Mouse (Mus musculus): ENCODE measurements around the gene Arl8a. TPM values are rescaled to one million over a fixed set of nuclear protein-coding genes. Genes with fewer than 3 reads are reported as not detected.
A peak's percentile ranks its signal among the peaks of the same experiment; 100 is the strongest.

Arl8a gene
- polyA plus RNA-seq, 1 experiment from 2014 or later, result 42.9 TPM

DNA sequence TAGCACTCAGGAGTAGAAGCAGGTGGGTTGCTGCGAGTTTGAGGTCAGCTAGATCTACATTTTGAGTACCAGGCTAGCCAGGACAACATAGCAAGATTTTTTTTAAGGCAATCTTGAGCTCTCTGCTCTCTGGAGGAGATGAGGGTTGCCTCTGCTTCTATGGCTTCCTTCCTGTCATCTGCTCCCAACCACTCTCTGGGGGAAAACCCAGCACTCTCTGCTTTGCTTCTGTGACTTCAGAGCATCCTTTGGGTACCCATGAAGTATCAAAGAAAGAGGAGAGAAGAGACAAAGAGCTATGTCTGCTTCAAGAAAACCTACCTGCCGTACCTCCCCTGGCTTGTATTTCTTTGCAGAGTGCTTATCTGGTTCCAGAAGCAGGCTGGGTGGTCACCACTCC, 2.7 kb upstream of the Arl8a start:
- WGBS, result 76% methylated on average over 2 of the region's 2 CpGs
- ATAC-seq (ENCODE audit: low read depth), result no peak
- no peaks in the 10 kb centered on the region for H3K9me3 ChIP-seq (ENCODE audit: control insufficient read depth, low read length)
- H3K27me3 ChIP-seq (ENCODE audit: control insufficient read depth, insufficient read depth, low read depth, low read length), result no peaks in the 10 kb centered on the region
- H3K4me2 ChIP-seq (ENCODE audit: low read depth, low read length), result no peak overlapping the region
- no peak overlapping the region for H3K4me3 ChIP-seq (ENCODE audit: low read length)
- H3K27ac ChIP-seq (ENCODE audit: low read length), result no peak overlapping the region
- H3K4me1 ChIP-seq (replicated peaks; ENCODE audit: control insufficient read depth, insufficient read depth, low read length), result peaks cover 15% of the 10 kb centered on the region
- no peak overlapping the region for H3K9ac ChIP-seq (ENCODE audit: low read length)
- no peaks in the 10 kb centered on the region for H3K36me3 ChIP-seq (ENCODE audit: control insufficient read depth, insufficient read depth, low read length)

DNA sequence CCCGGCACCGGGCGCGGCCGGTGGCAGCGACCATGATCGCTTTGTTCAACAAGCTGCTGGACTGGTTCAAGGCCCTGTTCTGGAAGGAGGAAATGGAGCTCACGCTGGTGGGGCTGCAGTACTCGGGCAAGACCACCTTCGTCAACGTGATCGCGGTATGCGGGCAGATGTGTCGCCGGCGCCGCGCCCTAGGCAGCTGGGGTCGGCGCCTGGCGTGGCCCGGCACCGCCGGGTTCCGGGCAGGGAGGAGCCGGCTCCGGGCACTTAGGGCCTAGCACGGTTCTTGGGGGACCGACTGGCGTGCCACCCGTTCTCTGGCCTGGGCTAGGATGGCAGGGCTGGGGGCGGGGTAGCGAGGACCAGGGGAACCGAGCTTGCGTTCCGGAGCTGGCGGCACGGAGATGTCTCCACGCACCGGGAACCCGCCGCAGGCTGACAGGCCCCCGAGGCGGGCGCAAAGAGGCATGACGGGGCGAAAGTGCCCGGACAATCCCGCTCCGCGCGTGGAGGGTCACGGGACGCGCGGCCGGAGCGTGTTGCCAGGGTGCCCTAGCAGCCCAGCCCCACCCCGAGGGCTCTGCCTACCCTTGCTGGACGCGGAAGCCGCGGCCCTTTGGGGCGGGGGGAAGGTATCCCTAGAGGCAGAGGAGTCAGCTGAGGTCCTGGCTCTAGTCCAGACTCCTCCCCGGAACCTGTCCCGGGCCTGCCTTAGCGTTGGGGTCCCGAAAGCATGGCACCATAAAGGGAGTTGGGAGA, 500 bp downstream of the Arl8a start:
- H3K4me3 ChIP-seq (ENCODE audit: low read length), result peak overlapping the region; percentile 96
- H3K36me3 ChIP-seq (ENCODE audit: control insufficient read depth, insufficient read depth, low read length), result no peaks in the 10 kb centered on the region
- ATAC-seq (ENCODE audit: low read depth), result peak; percentile 72
- H3K9ac ChIP-seq (ENCODE audit: low read length), result peak overlapping the region; percentile 98
- peaks cover 15% of the 10 kb centered on the region for H3K4me1 ChIP-seq (replicated peaks; ENCODE audit: control insufficient read depth, insufficient read depth, low read length)
- peak overlapping the region; percentile 87 for H3K27ac ChIP-seq (ENCODE audit: low read length)
- H3K9me3 ChIP-seq (ENCODE audit: control insufficient read depth, low read length), result no peaks in the 10 kb centered on the region
- peak overlapping the region; percentile 87 for H3K4me2 ChIP-seq (ENCODE audit: low read depth, low read length)
- no peaks in the 10 kb centered on the region for H3K27me3 ChIP-seq (ENCODE audit: control insufficient read depth, insufficient read depth, low read depth, low read length)
- WGBS, result under 1% methylated on average over 53 of the region's 69 CpGs

DNA sequence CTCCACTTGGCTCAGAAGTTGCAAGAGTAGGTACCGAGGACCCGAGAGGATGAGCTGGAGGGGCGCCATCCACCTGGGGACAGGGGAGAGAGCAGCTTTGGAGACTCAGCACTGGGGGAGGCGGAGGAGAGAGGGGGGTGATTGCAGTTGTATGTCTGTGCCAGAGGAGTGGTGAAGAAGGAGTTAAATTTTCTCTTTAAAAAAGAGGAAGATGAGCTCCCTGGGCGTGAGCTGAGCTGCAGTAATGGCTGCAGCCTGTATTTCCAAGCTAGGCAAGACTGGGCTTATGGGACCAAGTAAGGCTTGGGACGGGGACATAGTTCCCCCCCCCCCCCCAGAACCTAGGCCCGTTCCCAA, 1.1 kb downstream of the Arl8a start:
- WGBS, result 5% methylated on average over 7 of the region's 7 CpGs
- ATAC-seq (ENCODE audit: low read depth), result no peak; the same call in 1 of the 2 replicates
- H3K27me3 ChIP-seq (ENCODE audit: control insufficient read depth, insufficient read depth, low read depth, low read length), result no peaks in the 10 kb centered on the region

DNA sequence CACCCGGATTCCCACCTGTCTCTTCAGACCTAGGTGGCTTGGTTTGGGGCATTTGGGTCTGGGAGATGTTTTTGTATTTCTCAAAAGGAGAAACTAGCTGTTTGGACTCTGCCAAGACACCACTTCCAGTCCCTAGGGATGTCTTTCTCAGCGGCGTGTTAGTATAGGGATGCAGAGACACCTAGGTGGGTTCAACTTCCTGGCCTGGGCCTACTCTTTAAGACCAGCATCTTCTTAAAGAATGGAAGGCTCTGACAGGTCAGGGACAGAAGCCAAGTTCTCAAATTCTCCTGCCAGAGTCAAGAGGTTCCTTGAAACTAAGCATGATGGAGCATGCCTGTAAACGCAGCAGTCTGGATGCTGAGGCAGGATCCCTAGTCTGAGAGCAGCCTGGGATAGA, 1.9 kb downstream of the Arl8a start:
- no peaks in the 10 kb centered on the region for H3K27me3 ChIP-seq (ENCODE audit: control insufficient read depth, insufficient read depth, low read depth, low read length)
- H3K4me3 ChIP-seq (ENCODE audit: low read length), result peak overlapping the region; percentile 96
- 59% methylated on average over 4 of the region's 4 CpGs for WGBS
- H3K27ac ChIP-seq (ENCODE audit: low read length), result peak overlapping the region; percentile 87
- no peak overlapping the region for H3K9ac ChIP-seq (ENCODE audit: low read length)
- H3K36me3 ChIP-seq (ENCODE audit: control insufficient read depth, insufficient read depth, low read length), result no peaks in the 10 kb centered on the region
- H3K9me3 ChIP-seq (ENCODE audit: control insufficient read depth, low read length), result no peaks in the 10 kb centered on the region
- H3K4me2 ChIP-seq (ENCODE audit: low read depth, low read length), result peak overlapping the region; percentile 87
- H3K4me1 ChIP-seq (replicated peaks; ENCODE audit: control insufficient read depth, insufficient read depth, low read length), result peaks cover 15% of the 10 kb centered on the region
- ATAC-seq (ENCODE audit: low read depth), result no peak

More for the DNA sequence above, 1.1 kb downstream of the Arl8a start:
- Histone ChIP-seq H3K9ac (ENCODE audit: low read length) (peak overlapping the region; percentile 98), H3K9me3 (ENCODE audit: control insufficient read depth, low read length) (no peaks in the 10 kb centered on the region), H3K27ac (ENCODE audit: low read length) (peak overlapping the region; percentile 87), H3K36me3 (ENCODE audit: control insufficient read depth, insufficient read depth, low read length) (no peaks in the 10 kb centered on the region), H3K4me3 (ENCODE audit: low read length) (peak overlapping the region; percentile 96), H3K4me2 (ENCODE audit: low read depth, low read length) (peak overlapping the region; percentile 87), H3K4me1 (replicated peaks; ENCODE audit: control insufficient read depth, insufficient read depth, low read length) (peaks cover 15% of the 10 kb centered on the region)

DNA sequence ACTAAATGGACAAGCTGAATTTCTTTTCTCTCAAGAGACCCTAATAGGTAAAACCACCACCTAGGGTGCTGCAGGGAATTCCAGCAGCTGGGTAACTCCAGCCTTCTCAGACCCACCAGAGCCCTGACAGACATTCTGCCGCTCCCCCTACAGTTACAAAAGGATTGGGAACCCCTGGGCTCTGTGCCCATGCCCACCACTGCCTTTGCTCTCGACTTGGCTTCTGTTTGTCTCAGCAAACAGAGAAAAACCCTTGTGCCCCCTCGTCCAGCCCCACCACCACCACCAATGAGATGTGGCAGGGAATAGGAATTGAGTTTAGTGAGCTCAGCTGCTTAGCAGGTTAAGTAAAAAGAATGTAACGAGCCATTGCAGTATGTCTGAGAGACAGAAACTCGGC, 2.4 kb downstream of the Arl8a start:
- no peaks in the 10 kb centered on the region for H3K36me3 ChIP-seq (ENCODE audit: control insufficient read depth, insufficient read depth, low read length)
- peak overlapping the region; percentile 24; the same call in 1 of the 2 replicates for H3K27ac ChIP-seq (ENCODE audit: low read length)
- H3K9me3 ChIP-seq (ENCODE audit: control insufficient read depth, low read length), result no peaks in the 10 kb centered on the region
- WGBS, result 52% methylated on average over 5 of the region's 5 CpGs
- no peak overlapping the region for H3K9ac ChIP-seq (ENCODE audit: low read length)
- peaks cover 16% of the 10 kb centered on the region for H3K4me1 ChIP-seq (replicated peaks; ENCODE audit: control insufficient read depth, insufficient read depth, low read length)
- ATAC-seq (ENCODE audit: low read depth), result no peak
- H3K27me3 ChIP-seq (ENCODE audit: control insufficient read depth, insufficient read depth, low read depth, low read length), result no peaks in the 10 kb centered on the region
- no peak overlapping the region for H3K4me2 ChIP-seq (ENCODE audit: low read depth, low read length)
- H3K4me3 ChIP-seq (ENCODE audit: low read length), result no peak overlapping the region

DNA sequence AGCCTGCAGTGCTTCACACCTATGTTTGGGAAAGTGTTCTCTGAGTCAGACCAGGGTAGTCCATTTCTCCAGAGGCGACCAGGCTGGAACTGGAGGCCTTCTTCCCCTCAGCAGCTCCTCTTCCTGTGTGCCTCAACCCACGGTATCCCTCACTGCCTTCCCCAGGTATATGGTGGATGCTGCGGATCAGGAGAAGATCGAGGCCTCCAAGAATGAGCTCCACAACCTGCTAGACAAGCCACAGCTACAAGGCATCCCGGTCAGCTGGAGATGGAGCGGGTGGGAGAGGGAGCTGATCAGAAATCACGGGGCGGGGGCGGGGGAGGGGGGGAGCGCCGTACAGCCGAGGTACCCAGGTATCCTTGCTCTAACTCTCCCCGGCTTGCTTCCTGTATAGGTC, 7.4 kb downstream of the Arl8a start:
- peak overlapping the region; percentile 57 for H3K9ac ChIP-seq (ENCODE audit: low read length)
- no peaks in the 10 kb centered on the region for H3K27me3 ChIP-seq (ENCODE audit: control insufficient read depth, insufficient read depth, low read depth, low read length)
- H3K4me2 ChIP-seq (ENCODE audit: low read depth, low read length), result peak overlapping the region; percentile 49
- peaks cover 10% of the 10 kb centered on the region; the same call in 1 of the 2 replicates for H3K4me1 ChIP-seq (replicated peaks; ENCODE audit: control insufficient read depth, insufficient read depth, low read length)
- H3K4me3 ChIP-seq (ENCODE audit: low read length), result peak overlapping the region; percentile 24; the same call in 1 of the 2 replicates
- 22% methylated on average over 10 of the region's 13 CpGs for WGBS
- ATAC-seq (ENCODE audit: low read depth), result peak; percentile 7; the same call in 1 of the 2 replicates
- peaks cover 14% of the 10 kb centered on the region for H3K36me3 ChIP-seq (ENCODE audit: control insufficient read depth, insufficient read depth, low read length)
- no peaks in the 10 kb centered on the region for H3K9me3 ChIP-seq (ENCODE audit: control insufficient read depth, low read length)
- H3K27ac ChIP-seq (ENCODE audit: low read length), result no peak overlapping the region; the same call in 1 of the 2 replicates

DNA sequence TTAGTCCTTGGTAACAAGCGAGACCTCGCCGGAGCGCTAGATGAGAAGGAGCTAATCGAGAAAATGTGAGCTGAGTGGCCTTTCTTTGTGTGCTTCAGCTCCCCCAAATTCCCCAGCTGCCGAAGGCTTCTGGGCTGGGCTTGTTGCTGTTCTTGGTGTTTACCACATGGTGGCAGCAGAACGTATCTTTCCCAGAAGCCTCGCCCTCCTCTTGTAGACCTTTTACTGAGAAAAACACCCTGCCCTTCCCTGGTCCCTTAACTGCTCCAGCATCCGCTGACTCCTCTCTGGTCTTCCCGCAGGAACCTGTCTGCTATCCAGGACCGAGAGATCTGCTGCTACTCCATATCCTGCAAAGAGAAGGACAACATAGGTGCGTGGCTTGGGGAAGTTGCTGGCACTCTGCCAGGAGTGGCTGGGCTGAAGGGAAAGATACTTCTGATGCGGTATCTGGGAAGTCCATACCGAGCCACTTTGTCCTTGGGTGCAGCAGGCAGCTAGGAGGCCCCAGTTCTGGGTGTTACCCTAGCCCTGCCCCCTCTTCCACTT, 7.9 kb downstream of the Arl8a start:
- peak; percentile 76 for ATAC-seq (ENCODE audit: low read depth)
- peaks cover 14% of the 10 kb centered on the region for H3K36me3 ChIP-seq (ENCODE audit: control insufficient read depth, insufficient read depth, low read length)
- H3K4me1 ChIP-seq (replicated peaks; ENCODE audit: control insufficient read depth, insufficient read depth, low read length), result peaks cover 11% of the 10 kb centered on the region; the same call in 1 of the 2 replicates
- 3% methylated on average over 14 of the region's 14 CpGs for WGBS
- H3K27me3 ChIP-seq (ENCODE audit: control insufficient read depth, insufficient read depth, low read depth, low read length), result no peaks in the 10 kb centered on the region
- peak overlapping the region; percentile 57 for H3K9ac ChIP-seq (ENCODE audit: low read length)
- peak overlapping the region; percentile 49 for H3K4me2 ChIP-seq (ENCODE audit: low read depth, low read length)
- H3K27ac ChIP-seq (ENCODE audit: low read length), result peak overlapping the region; percentile 6
- no peaks in the 10 kb centered on the region for H3K9me3 ChIP-seq (ENCODE audit: control insufficient read depth, low read length)
- H3K4me3 ChIP-seq (ENCODE audit: low read length), result peak overlapping the region; percentile 24; the same call in 1 of the 2 replicates

DNA sequence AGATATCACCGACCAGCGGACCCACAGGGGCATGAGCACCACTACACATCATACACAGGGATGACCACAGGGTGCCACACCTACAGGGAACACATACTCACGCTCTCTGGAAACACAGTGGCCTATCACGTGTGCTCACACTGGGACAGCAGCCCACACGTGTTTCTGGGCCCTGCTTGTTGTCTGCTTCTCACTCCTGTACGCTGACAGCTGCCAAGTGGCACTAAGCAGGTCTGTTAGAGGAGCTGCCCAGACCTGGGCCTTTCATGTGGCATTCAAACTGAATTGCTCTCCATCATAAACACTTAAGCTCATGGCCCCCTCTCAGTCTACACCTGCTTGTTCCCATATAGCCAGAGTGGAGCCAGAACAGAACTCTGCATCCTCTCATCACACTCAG, 9.7 kb downstream of the Arl8a start:
- no peak overlapping the region for H3K9ac ChIP-seq (ENCODE audit: low read length)
- H3K4me3 ChIP-seq (ENCODE audit: low read length), result no peak overlapping the region
- 80% methylated on average over 6 of the region's 6 CpGs for WGBS
- peaks cover 11% of the 10 kb centered on the region; the same call in 1 of the 2 replicates for H3K4me1 ChIP-seq (replicated peaks; ENCODE audit: control insufficient read depth, insufficient read depth, low read length)
- H3K4me2 ChIP-seq (ENCODE audit: low read depth, low read length), result no peak overlapping the region
- peaks cover 14% of the 10 kb centered on the region for H3K36me3 ChIP-seq (ENCODE audit: control insufficient read depth, insufficient read depth, low read length)
- no peak for ATAC-seq (ENCODE audit: low read depth)
- no peak overlapping the region for H3K27ac ChIP-seq (ENCODE audit: low read length)
- H3K27me3 ChIP-seq (ENCODE audit: control insufficient read depth, insufficient read depth, low read depth, low read length), result no peaks in the 10 kb centered on the region
- H3K9me3 ChIP-seq (ENCODE audit: control insufficient read depth, low read length), result no peaks in the 10 kb centered on the region

DNA sequence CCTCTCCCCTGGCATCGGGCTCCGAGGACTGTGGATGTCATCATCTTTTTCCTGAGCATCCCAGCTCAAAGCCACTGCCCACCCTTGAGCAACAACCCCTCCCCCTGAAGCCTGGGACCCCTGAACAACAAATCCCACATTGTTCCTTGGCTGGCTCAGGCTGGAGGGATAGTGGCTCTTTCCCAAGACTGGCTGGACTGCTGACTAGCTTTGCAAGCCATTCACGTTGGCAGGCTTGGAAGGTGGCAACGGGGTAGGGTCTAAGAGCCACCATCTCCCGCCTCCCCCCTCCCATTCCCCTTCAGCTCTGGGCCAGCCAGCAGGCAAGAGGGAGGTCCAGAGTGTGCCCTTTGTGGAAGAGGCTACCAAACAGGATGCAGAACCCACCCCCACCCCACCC, 12.0 kb downstream of the Arl8a start:
- no peak overlapping the region for H3K4me2 ChIP-seq (ENCODE audit: low read depth, low read length)
- H3K36me3 ChIP-seq (ENCODE audit: control insufficient read depth, insufficient read depth, low read length), result peaks cover 14% of the 10 kb centered on the region
- H3K4me3 ChIP-seq (ENCODE audit: low read length), result no peak overlapping the region
- no peak overlapping the region for H3K9ac ChIP-seq (ENCODE audit: low read length)
- H3K9me3 ChIP-seq (ENCODE audit: control insufficient read depth, low read length), result no peaks in the 10 kb centered on the region
- no peak overlapping the region for H3K27ac ChIP-seq (ENCODE audit: low read length)
- H3K4me1 ChIP-seq (replicated peaks; ENCODE audit: control insufficient read depth, insufficient read depth, low read length), result peaks cover 11% of the 10 kb centered on the region; the same call in 1 of the 2 replicates
- 57% methylated on average over 5 of the region's 5 CpGs for WGBS
- H3K27me3 ChIP-seq (ENCODE audit: control insufficient read depth, insufficient read depth, low read depth, low read length), result no peaks in the 10 kb centered on the region
- ATAC-seq (ENCODE audit: low read depth), result no peak

All from lung, embryonic 16.5 days (tissue).